Comparison of ENCODE assay signal across 9 mouse cellular contexts in genomic region chr17:3792597-3792996, GRCm38 (mm10).
DNase-seq lines count a peak whose midpoint lies in the region; ATAC-seq and TF ChIP-seq lines count a peak whose summit lies in the region.
"Had no signal": no experiment of that assay in that cellular context is flagged by ENCODE, and none has a peak within 500 bp of the region (broad histone marks: within the 10 kb centered on the region; RNA-seq: fewer than 3 reads in every experiment).

No protein-coding gene starts in this region.

- peak; percentile 7 to 13 for DNase-seq in cerebellum, adult 18-20 months
- no peak for DNase-seq in cerebellum, adult 11 months
- DNase-seq in urinary bladder, postnatal 14 days (ENCODE audit: low spot score), result peak; percentile 21
- DNase-seq in urinary bladder, postnatal 10 days (ENCODE audit: low spot score), result no peak
- DNase-seq in heart, postnatal 4 days, result peak; percentile 25
- DNase-seq in left cerebral cortex, adult 2 months (ENCODE audit: extremely low spot score in 1 of 2, low spot score in 2 of 2), result peak in 1 of 2 experiments; percentile 14
- DNase-seq in urinary bladder, postnatal 4 days (ENCODE audit: low spot score in 2 of 2), result no peak

- no peaks in the 10 kb centered on the region for H3K4me1 ChIP-seq in neural tube, embryonic 13.5 days (replicated peaks)
- H3K4me1 ChIP-seq: megakaryocyte, embryonic 14.5 days had no signal

- peak; percentile 61 for TF ChIP-seq CTCF in left cerebral cortex, adult 2 months (IDR thresholded peaks at IDR 0.05)

- no peak overlapping the region for H3K4me2 ChIP-seq in neural tube, embryonic 13.5 days

- H3K9ac ChIP-seq in neural tube, embryonic 13.5 days, result no peak overlapping the region

- H3K27me3 ChIP-seq in neural tube, embryonic 13.5 days, result no peaks in the 10 kb centered on the region
- H3K27me3 ChIP-seq: megakaryocyte, embryonic 14.5 days had no signal

- intact Hi-C loops in left cerebral cortex, adult 2 months (cut with DNase I), result loop anchor here (1.0 to 5.0 kb wide), 2 partner anchors 90 to 221 kb away; no protein-coding TSS in a partner anchor

- H3K36me3 ChIP-seq in neural tube, embryonic 13.5 days, result no peaks in the 10 kb centered on the region

- no peaks in the 10 kb centered on the region for H3K9me3 ChIP-seq in neural tube, embryonic 13.5 days
- H3K9me3 ChIP-seq: megakaryocyte, embryonic 14.5 days had no signal

- ATAC-seq in neural tube, embryonic 13.5 days (ENCODE audit: low read depth), result peak; percentile 43; the same call in 1 of the 2 replicates

- no peak overlapping the region for H3K4me3 ChIP-seq in left cerebral cortex, adult 2 months
- no peak overlapping the region for H3K4me3 ChIP-seq in neural tube, embryonic 13.5 days
- H3K4me3 ChIP-seq: megakaryocyte, embryonic 14.5 days had no signal

- whole genome bisulfite sequencing in neural tube, embryonic 13.5 days, result 34% methylated on average over 2 of the region's 2 CpGs

- H3K27ac ChIP-seq in left cerebral cortex, adult 2 months, result no peak overlapping the region
- H3K27ac ChIP-seq in neural tube, embryonic 13.5 days (replicated peaks), result no peak overlapping the region

Comparison
In these comparisons a context has a peak if more than half of its experiments do, and no peak if none do; other contexts are left out.
1. DNase-seq: peak in cerebellum, adult 18-20 months (2 of 2), urinary bladder, postnatal 14 days (single experiment) and heart, postnatal 4 days (single experiment); none in cerebellum, adult 11 months (single experiment), urinary bladder, postnatal 10 days (single experiment) and urinary bladder, postnatal 4 days (0 of 2).